Mouse (Mus musculus) gastrocnemius, postnatal 10 days (tissue): Measurements from ENCODE around the gene Wdr54. TPM values are rescaled to one million over a fixed set of nuclear protein-coding genes. Genes with fewer than 3 reads are reported as not detected.

ENCODE experiments used
- DNase-seq: peaks from one replicate; pipeline ENCODE4 v3.0.0; 2021; ENCODE audit warnings: mixed read lengths
- total RNA-seq, 2 experiments: library from RNA; stranded (reverse); gene quantifications; 2 replicates each; pipeline ENCODE4 v1.2.3; 2021

The Wdr54 gene
- total RNA-seq, 2 experiments from 2014 or later: 0.43 to 1.4 TPM

GRCm38 (mm10) chr6:83103130-83103650, 53.0 kb downstream of the Wdr54 start:
- no peak for DNase-seq

GRCm38 (mm10) chr6:83101688-83102556, 54.3 kb downstream of the Wdr54 start:
- peak; percentile 70 for DNase-seq

GRCm38 (mm10) chr6:83101316-83101687, 54.9 kb downstream of the Wdr54 start, which contains the start of the genes Ccdc142 and Gm42688:
Gene Ccdc142, plus strand, starts transcription at chr6:83101601.
Gene Gm42688, plus strand, starts transcription at chr6:83101617.
- peak; percentile 79 for DNase-seq

Other genes with a start within 250 kb of the Wdr54 start
- under 1 TPM; 0.47 to 0.49 TPM for gene Sema4f, start 216.6 kb downstream of the Wdr54 start, total RNA-seq
- gene M1ap, start 209.5 kb downstream of the Wdr54 start, total RNA-seq: under 1 TPM in 1 of 2 experiments, not detected in 1; 0.49 TPM
- gene Dok1, start 122.9 kb downstream of the Wdr54 start, total RNA-seq: 10 to 100 TPM in 1 of 2 experiments, 1 to 10 TPM in 1; 6.2 to 10.7 TPM
- 10 to 100 TPM; 10.5 to 11.9 TPM for gene Loxl3, start 122.2 kb downstream of the Wdr54 start, total RNA-seq
- 10 to 100 TPM; 66.9 to 70.7 TPM for gene Aup1, start 101.9 kb downstream of the Wdr54 start, total RNA-seq
- gene Htra2, start 101.1 kb downstream of the Wdr54 start, total RNA-seq: 10 to 100 TPM; 23.8 to 28.4 TPM
- under 1 TPM; 0.42 to 0.65 TPM for gene Dqx1, start 98.6 kb downstream of the Wdr54 start, total RNA-seq
- not detected for gene Tlx2, start 86.1 kb downstream of the Wdr54 start, total RNA-seq
- 1 to 10 TPM; 5.5 to 8.5 TPM for gene Pcgf1, start 78.5 kb downstream of the Wdr54 start, total RNA-seq
- gene Lbx2, start 70.0 kb downstream of the Wdr54 start, total RNA-seq: 1 to 10 TPM in 1 of 2 experiments, under 1 TPM in 1; 0.33 to 1.3 TPM
- 1 to 10 TPM in 1 of 2 experiments, under 1 TPM in 1; 0.19 to 1.2 TPM for gene Ccdc142, start 54.8 kb downstream of the Wdr54 start, total RNA-seq
- 1 to 10 TPM; 1.4 to 2.3 TPM for gene Gm42688, start 54.8 kb downstream of the Wdr54 start, total RNA-seq
- gene Mrpl53, start 47.4 kb downstream of the Wdr54 start, total RNA-seq: 100 to 1,000 TPM; 101 to 114 TPM
- gene Mogs, start 40.9 kb downstream of the Wdr54 start, total RNA-seq: 10 to 100 TPM; 11.0 to 15.7 TPM
- gene Wbp1, start 34.8 kb downstream of the Wdr54 start, total RNA-seq: 10 to 100 TPM; 48.0 to 52.3 TPM
- gene Ino80b, start 31.0 kb downstream of the Wdr54 start, total RNA-seq: 10 to 100 TPM; 13.1 to 15.2 TPM
- gene Rtkn, start 20.9 kb downstream of the Wdr54 start, total RNA-seq: 10 to 100 TPM; 22.3 to 24.5 TPM
- gene 1700003E16Rik, start within 50 bp of the Wdr54 start, total RNA-seq: under 1 TPM in 1 of 2 experiments, not detected in 1; 0.23 TPM
- gene Dctn1, start 9.5 kb upstream of the Wdr54 start, total RNA-seq: 100 to 1,000 TPM; 126 to 132 TPM
- gene Slc4a5, start 63.4 kb upstream of the Wdr54 start, total RNA-seq: under 1 TPM in 1 of 2 experiments, not detected in 1; 0.05 TPM
- 1 to 10 TPM; 5.0 to 8.0 TPM for gene Mthfd2, start 169.5 kb upstream of the Wdr54 start, total RNA-seq
- 10 to 100 TPM; 19.7 to 26.0 TPM for gene Mob1a, start 169.6 kb upstream of the Wdr54 start, total RNA-seq
- 100 to 1,000 TPM; 175 to 186 TPM for gene Bola3, start 192.8 kb upstream of the Wdr54 start, total RNA-seq